ENCODE assay signal across 7 mouse cellular contexts in the genomic region with DNA sequence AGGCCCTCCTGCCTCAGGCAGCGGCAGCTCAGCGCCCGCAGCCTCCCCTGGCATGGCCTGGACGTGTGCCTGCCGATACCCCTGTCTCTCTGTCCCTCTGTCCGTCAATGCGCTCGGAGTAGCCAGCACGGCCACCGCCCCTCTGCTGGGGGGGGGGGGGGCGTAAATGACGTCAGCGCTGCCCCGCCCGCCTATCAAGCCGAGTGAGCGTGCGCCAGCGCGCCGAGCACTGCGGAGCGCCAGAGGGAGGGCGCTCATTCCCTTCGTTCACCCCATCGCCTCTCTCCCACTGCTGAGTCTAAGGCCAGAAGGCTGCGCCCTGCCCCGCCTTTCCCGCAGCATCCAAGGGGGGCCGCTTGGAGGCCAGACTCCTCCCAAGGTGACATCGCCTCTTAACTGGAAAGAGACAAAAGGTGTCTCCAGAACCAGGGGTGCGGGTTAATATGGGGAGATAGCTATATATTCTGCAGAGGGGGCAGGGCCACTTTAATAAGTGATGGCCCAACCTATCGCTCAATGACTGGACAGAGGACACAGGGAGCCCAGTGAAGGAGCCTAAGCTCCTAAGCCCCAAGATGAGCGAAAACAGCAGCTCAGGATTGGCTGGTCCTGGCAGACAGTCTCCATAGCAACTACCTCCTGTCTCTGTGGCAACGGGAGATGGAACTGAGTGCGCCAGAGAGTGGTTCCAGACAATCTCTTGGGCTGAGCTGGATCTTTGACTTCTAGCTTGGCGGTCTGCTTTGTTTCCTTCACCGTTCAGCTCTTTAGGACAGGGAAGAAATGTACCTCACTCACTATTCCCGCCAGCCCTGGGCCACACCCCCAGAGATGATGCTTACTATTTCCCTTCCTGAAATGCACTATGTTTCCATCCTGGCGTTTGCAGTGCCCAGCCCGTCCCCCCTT. TPM values are rescaled to one million over a fixed set of nuclear protein-coding genes. Genes with fewer than 3 reads are reported as not detected.
DNase-seq lines count a peak whose midpoint lies in the region; ATAC-seq and TF ChIP-seq lines count a peak whose summit lies in the region.

A gene (minus strand): TSS at position 563 of the 909 bp plus-strand sequence.

- H3K4me2 ChIP-seq in intestine, embryonic 14.5 days (ENCODE audit: low read length) = peak within 1 kb of the TSS; percentile 55
- H3K4me2 ChIP-seq in liver, embryonic 11.5 days = peak within 1 kb of the TSS; percentile 56

- DNase-seq in MN1 (ENCODE audit: low spot score) = peak; percentile 94
- peak; percentile 70 for DNase-seq in intestine, embryonic 14.5 days (ENCODE audit: low spot score)
- DNase-seq in liver, embryonic 11.5 days (ENCODE audit: low spot score) = no peak
- DNase-seq in retina, adult 2 months (ENCODE audit: low read depth, low spot score) = peak; percentile 69
- no peak for DNase-seq in spleen, postnatal 36 days (ENCODE audit: low spot score in 2 of 2)

- TF ChIP-seq POLR2A in bone marrow macrophage, adult 2 months (IDR thresholded peaks at IDR 0.05; ENCODE audit: borderline replicate concordance, low read depth, low read length) = no peak
- TF ChIP-seq POLR2A in embryonic fibroblast, embryonic 13.5 days (IDR thresholded peaks at IDR 0.05; ENCODE audit: low read depth, low read length) = peak; percentile 52; the same call in 1 of the 2 replicates

- H3K27me3 ChIP-seq in intestine, embryonic 14.5 days (replicated peaks; ENCODE audit: control insufficient read depth, insufficient read depth, low read length) = peaks cover 34% of the 10 kb centered on the region
- peaks cover 47% of the 10 kb centered on the region for H3K27me3 ChIP-seq in liver, embryonic 11.5 days (replicated peaks; ENCODE audit: control insufficient read depth, insufficient read depth, low read length)

- no peaks in the 10 kb centered on the region for H3K4me1 ChIP-seq in bone marrow macrophage, adult 2 months (ENCODE audit: control insufficient read depth, insufficient read depth, low read length)
- H3K4me1 ChIP-seq in embryonic fibroblast, embryonic 13.5 days (ENCODE audit: control insufficient read depth, insufficient read depth, low read length) = no peaks in the 10 kb centered on the region
- peaks cover 30% of the 10 kb centered on the region for H3K4me1 ChIP-seq in intestine, embryonic 14.5 days (replicated peaks; ENCODE audit: control insufficient read depth, insufficient read depth, low read length)
- H3K4me1 ChIP-seq in liver, embryonic 11.5 days (replicated peaks; ENCODE audit: control insufficient read depth, insufficient read depth, low read length) = peaks cover 15% of the 10 kb centered on the region; the same call in 1 of the 2 replicates

- H3K9me3 ChIP-seq in intestine, embryonic 14.5 days (ENCODE audit: control insufficient read depth, low read length) = no peaks in the 10 kb centered on the region
- no peaks in the 10 kb centered on the region for H3K9me3 ChIP-seq in liver, embryonic 11.5 days (ENCODE audit: control insufficient read depth, low read length)

- TF ChIP-seq CTCF in bone marrow macrophage, adult 2 months (IDR thresholded peaks at IDR 0.05; ENCODE audit: low read depth, low read length) = no peak
- no peak for TF ChIP-seq CTCF in embryonic fibroblast, embryonic 13.5 days (IDR thresholded peaks at IDR 0.05; ENCODE audit: borderline replicate concordance, insufficient read depth, low read length)

- 0 out of 2 replicates have a peak within 1 kb of the TSS, but pooled peaks have one; percentile 8 for H3K4me3 ChIP-seq in bone marrow macrophage, adult 2 months (ENCODE audit: insufficient read depth, low read length)
- H3K4me3 ChIP-seq in embryonic fibroblast, embryonic 13.5 days (ENCODE audit: insufficient read depth, low read length) = peak within 1 kb of the TSS; percentile 38
- H3K4me3 ChIP-seq in intestine, embryonic 14.5 days (ENCODE audit: low read depth, low read length) = peak within 1 kb of the TSS; percentile 27
- H3K4me3 ChIP-seq in liver, embryonic 11.5 days (ENCODE audit: low read depth, low read length) = peak within 1 kb of the TSS; percentile 31; the same call in 1 of the 2 replicates

- peak within 1 kb of the TSS; percentile 4; the same call in 1 of the 2 replicates for H3K9ac ChIP-seq in intestine, embryonic 14.5 days (ENCODE audit: low read length)
- H3K9ac ChIP-seq in liver, embryonic 11.5 days (ENCODE audit: low read depth, low read length) = no peak within 1 kb of the TSS

- peaks cover 2% of the 10 kb centered on the region; the same call in 1 of the 2 replicates for H3K36me3 ChIP-seq in intestine, embryonic 14.5 days (ENCODE audit: control insufficient read depth, insufficient read depth, low read length)
- H3K36me3 ChIP-seq in liver, embryonic 11.5 days (ENCODE audit: control insufficient read depth, insufficient read depth, low read length) = no peaks in the 10 kb centered on the region

- ATAC-seq in intestine, embryonic 14.5 days (replicated peaks; ENCODE audit: low FRiP score, low TSS enrichment, low read depth) = peak; percentile 63
- ATAC-seq in liver, embryonic 11.5 days (replicated peaks; ENCODE audit: low FRiP score) = 0 out of 2 replicates have a peak, but pooled peaks have one; percentile 42

- no peak within 1 kb of the TSS for H3K27ac ChIP-seq in bone marrow macrophage, adult 2 months (ENCODE audit: insufficient read depth, low read depth, low read length)
- no peak within 1 kb of the TSS for H3K27ac ChIP-seq in embryonic fibroblast, embryonic 13.5 days (ENCODE audit: insufficient read depth, low read length)
- H3K27ac ChIP-seq in intestine, embryonic 14.5 days (ENCODE audit: low read depth) = no peak within 1 kb of the TSS
- H3K27ac ChIP-seq in liver, embryonic 11.5 days (ENCODE audit: low read depth, low read length) = no peak within 1 kb of the TSS

- WGBS in intestine, embryonic 14.5 days = 5% methylated on average over 33 of the region's 41 CpGs
- WGBS in liver, embryonic 11.5 days = 10% methylated on average over 32 of the region's 41 CpGs

RNA-seq across cellular contexts. Expression of the gene that starts here (rescaled TPM):
- not detected in 2 replicates for polyA plus RNA-seq in bone marrow macrophage, adult 2 months (2012; ENCODE audit: insufficient read depth, insufficient read length, missing spikeins)
- polyA plus RNA-seq in embryonic fibroblast, embryonic 13.5 days (2011; ENCODE audit: insufficient read length, low read depth, missing spikeins) = 6.7 and 7.0 TPM in 2 replicates
- 5.7 and 9.0 TPM in 2 replicates for polyA plus RNA-seq in intestine, embryonic 14.5 days (2014; fragmentation: Nextera tagmentation; extraction: Ambion mirVana)
- 2.9 and 3.6 TPM in 2 replicates for polyA plus RNA-seq in liver, embryonic 11.5 days (2014; fragmentation: Nextera tagmentation; extraction: Ambion mirVana)

Comparison
In these comparisons a context has a peak if more than half of its experiments do, and no peak if none do; other contexts are left out.
1. DNase-seq: peak in MN1 (single experiment), intestine, embryonic 14.5 days (single experiment) and retina, adult 2 months (single experiment); none in liver, embryonic 11.5 days (single experiment) and spleen, postnatal 36 days (0 of 2).
2. Peak in every context shown above with its lines, with median percentiles within 50 percentile points of each other: H3K4me3 ChIP-seq.